Mouse (Mus musculus) embryonic facial prominence, embryonic 11.5 days (tissue): ENCODE measurements around the gene Tmem37. TPM values are rescaled to one million over a fixed set of nuclear protein-coding genes. Genes with fewer than 3 reads are reported as not detected.

Source experiments
- ATAC-seq: fragments of 200-750 bp; cut with Nextera tagmentation; replicated peaks from 2 replicates; pipeline ENCODE4 v1.8.0; 2017; ENCODE audit warnings: low read depth; ENCODE audit not compliant: insufficient number of reproducible peaks, low FRiP score, low TSS enrichment
- DNase-seq: peaks from one replicate; pipeline ENCODE4 v3.0.0-alpha.2; 2015; ENCODE audit warnings: low spot score
- H3K27ac ChIP-seq: fragments of 300-500 bp; sonication (generic); replicated peaks from 2 replicates; pipeline ENCODE4 v1.5.1; 2014; ENCODE audit warnings: mild to moderate bottlenecking, low read depth, low read length, control low read depth
- H3K27me3 ChIP-seq: fragments of 300-500 bp; sonication (generic); 2 replicates; pipeline ENCODE4 v1.6.1; 2014; ENCODE audit warnings: mild to moderate bottlenecking, low read length, moderate library complexity, mixed read lengths; ENCODE audit not compliant: control insufficient read depth, insufficient read depth
- H3K36me3 ChIP-seq: fragments of 300-500 bp; sonication (generic); replicated peaks from 2 replicates; pipeline ENCODE4 v1.6.1; 2014; ENCODE audit warnings: low read depth, mild to moderate bottlenecking, low read length, moderate library complexity, mixed read lengths; ENCODE audit not compliant: control insufficient read depth, insufficient read depth
- H3K4me1 ChIP-seq: fragments of 300-500 bp; sonication (generic); 2 replicates; pipeline ENCODE4 v1.6.1; 2014; ENCODE audit warnings: low read length, mixed read lengths; ENCODE audit not compliant: control insufficient read depth, insufficient read depth
- H3K4me2 ChIP-seq: fragments of 300-500 bp; sonication (generic); 2 replicates; pipeline ENCODE4 v1.6.1; 2014; ENCODE audit warnings: low read depth, mild to moderate bottlenecking, control low read depth, low read length, moderate library complexity
- H3K4me3 ChIP-seq: fragments of 300-500 bp; sonication (generic); 2 replicates; pipeline ENCODE4 v1.5.1; 2014; ENCODE audit warnings: low read depth, low read length, control low read depth
- H3K9ac ChIP-seq: fragments of 300-500 bp; sonication (generic); replicated peaks from 2 replicates; pipeline ENCODE4 v1.6.1; 2014; ENCODE audit warnings: mild to moderate bottlenecking, control low read depth, low read length
- H3K9me3 ChIP-seq: fragments of 300-500 bp; sonication (generic); replicated peaks from 2 replicates; pipeline ENCODE4 v1.6.1; 2016; ENCODE audit warnings: mild to moderate bottlenecking, low read length, inconsistent platforms, mixed read lengths; ENCODE audit not compliant: control insufficient read depth
- WGBS: fragments of 180-500 bp; shearing (Covaris S2); extraction: QIAGEN DNeasy Blood & Tissue Kit; methylation state at CpG from one replicate; pipeline ENCODE4 v1.1.7; 2014; 5-methylcytosine and 5-hydroxymethylcytosine counted together
- polyA plus RNA-seq: library from polyadenylated mRNA; unstranded; fragments of >200 nt; fragmentation: Nextera tagmentation; extraction: Ambion mirVana; gene quantifications from 2 replicates; pipeline ENCODE4 v1.2.1, GENCODE M21; 2014

Tmem37 gene
- polyA plus RNA-seq, 1 experiment from 2014 or later, result 6.1 TPM

GRCm38 (mm10) chr1:120044584-120044983 lies 29.3 kb downstream of the Tmem37 start:
- 87% methylated on average over 16 of the region's 16 CpGs for WGBS
- no peak overlapping the region for H3K4me2 ChIP-seq
- no peak overlapping the region for H3K27ac ChIP-seq
- DNase-seq (no peak), ATAC-seq (0 out of 2 replicates have a peak, but pooled peaks have one; percentile 29)
- H3K4me3 ChIP-seq, result no peak overlapping the region
- H3K27me3 ChIP-seq, result no peaks in the 10 kb centered on the region
- no peaks in the 10 kb centered on the region for H3K36me3 ChIP-seq
- H3K9me3 ChIP-seq, result no peaks in the 10 kb centered on the region
- no peak overlapping the region for H3K9ac ChIP-seq
- H3K4me1 ChIP-seq, result no peaks in the 10 kb centered on the region

- no peaks in the 10 kb centered on the region for H3K36me3 ChIP-seq
- ATAC-seq (no peak), DNase-seq (no peak)
- H3K27me3 ChIP-seq, result no peaks in the 10 kb centered on the region
- H3K4me3 ChIP-seq, result no peak overlapping the region
- no peak overlapping the region for H3K9ac ChIP-seq
- 70% methylated on average over 8 of the region's 8 CpGs for WGBS
- H3K27ac ChIP-seq, result no peak overlapping the region
- no peak overlapping the region for H3K4me2 ChIP-seq
- no peaks in the 10 kb centered on the region for H3K9me3 ChIP-seq
- no peaks in the 10 kb centered on the region for H3K4me1 ChIP-seq
These were observed 31.5 kb downstream of the Tmem37 start for GRCm38 (mm10) chr1:120042421-120042820.

- no peak for ATAC-seq
- Histone ChIP-seq H3K4me3 (no peak overlapping the region), H3K27ac (no peak overlapping the region), H3K4me1 (no peaks in the 10 kb centered on the region), H3K4me2 (no peak overlapping the region), H3K9me3 (no peaks in the 10 kb centered on the region), H3K9ac (no peak overlapping the region), H3K36me3 (no peaks in the 10 kb centered on the region), H3K27me3 (no peaks in the 10 kb centered on the region)
- DNase-seq, result no peak
- WGBS, result 86% methylated on average over 9 of the region's 9 CpGs
These were observed 35.3 kb downstream of the Tmem37 start for GRCm38 (mm10) chr1:120038594-120038993.

GRCm38 (mm10) chr1:120037021-120037683 lies 36.7 kb downstream of the Tmem37 start:
- no peaks in the 10 kb centered on the region for H3K9me3 ChIP-seq
- H3K4me1 ChIP-seq, result no peaks in the 10 kb centered on the region
- 53% methylated on average over 9 of the region's 9 CpGs for WGBS
- H3K27me3 ChIP-seq, result no peaks in the 10 kb centered on the region
- no peak overlapping the region for H3K4me2 ChIP-seq
- ATAC-seq, result no peak
- no peak overlapping the region for H3K9ac ChIP-seq
- DNase-seq, result no peak
- no peak overlapping the region for H3K27ac ChIP-seq
- H3K36me3 ChIP-seq, result no peaks in the 10 kb centered on the region
- H3K4me3 ChIP-seq, result no peak overlapping the region

GRCm38 (mm10) chr1:120035456-120036034 lies 38.3 kb downstream of the Tmem37 start:
- Histone ChIP-seq H3K9me3 (no peaks in the 10 kb centered on the region), H3K36me3 (no peaks in the 10 kb centered on the region), H3K4me3 (no peak overlapping the region), H3K4me2 (no peak overlapping the region), H3K27ac (no peak overlapping the region), H3K4me1 (no peaks in the 10 kb centered on the region), H3K9ac (no peak overlapping the region), H3K27me3 (no peaks in the 10 kb centered on the region)
- DNase-seq (no peak), ATAC-seq (no peak)
- 73% methylated on average over 7 of the region's 7 CpGs for WGBS

- no peak overlapping the region for H3K9ac ChIP-seq
These were observed 39.1 kb downstream of the Tmem37 start for GRCm38 (mm10) chr1:120034793-120035192.

GRCm38 (mm10) chr1:120033469-120033854 lies 40.4 kb downstream of the Tmem37 start:
- 78% methylated on average over 2 of the region's 2 CpGs for WGBS
- no peak for ATAC-seq

More at GRCm38 (mm10) chr1:120034793-120035192, 39.1 kb downstream of the Tmem37 start:
- Histone ChIP-seq H3K36me3 (no peaks in the 10 kb centered on the region), H3K4me3 (no peak overlapping the region), H3K9me3 (no peaks in the 10 kb centered on the region), H3K27ac (no peak overlapping the region), H3K4me2 (no peak overlapping the region), H3K4me1 (no peaks in the 10 kb centered on the region), H3K27me3 (no peaks in the 10 kb centered on the region)
- 76% methylated on average over 1 of the region's 1 CpGs for whole genome bisulfite sequencing
- ATAC-seq, result no peak
- DNase-seq, result no peak

GRCm38 (mm10) chr1:120032804-120033468 lies 40.9 kb downstream of the Tmem37 start:
- H3K9ac ChIP-seq, result no peak overlapping the region
- no peaks in the 10 kb centered on the region for H3K36me3 ChIP-seq
- ATAC-seq (peak; percentile 81), DNase-seq (peak; percentile 85)
- WGBS, result 48% methylated on average over 10 of the region's 10 CpGs
- H3K4me2 ChIP-seq, result no peak overlapping the region
- no peak overlapping the region for H3K27ac ChIP-seq
- no peaks in the 10 kb centered on the region for H3K4me1 ChIP-seq
- no peaks in the 10 kb centered on the region for H3K9me3 ChIP-seq
- H3K4me3 ChIP-seq, result no peak overlapping the region
- H3K27me3 ChIP-seq, result no peaks in the 10 kb centered on the region

More at GRCm38 (mm10) chr1:120033469-120033854, 40.4 kb downstream of the Tmem37 start:
- Histone ChIP-seq H3K9ac (no peak overlapping the region), H3K27ac (no peak overlapping the region), H3K4me2 (no peak overlapping the region), H3K4me1 (no peaks in the 10 kb centered on the region), H3K36me3 (no peaks in the 10 kb centered on the region), H3K9me3 (no peaks in the 10 kb centered on the region), H3K27me3 (no peaks in the 10 kb centered on the region), H3K4me3 (no peak overlapping the region)
- DNase-seq, result no peak
